Mouse (Mus musculus): ENCODE data around the gene Gm6121. TPM values are rescaled to one million over a fixed set of nuclear protein-coding genes. Genes with fewer than 3 reads are reported as not detected.
"Not testable (repeated sequence)": the region's sequence is repeated elsewhere in the genome, so short reads cannot be mapped to it uniquely, and the experiment has no call there.

The Gm6121 gene
- not detected in 2 replicates for polyA plus RNA-seq (2016; fragmentation: Nextera tagmentation; extraction: Ambion mirVana)

DNA sequence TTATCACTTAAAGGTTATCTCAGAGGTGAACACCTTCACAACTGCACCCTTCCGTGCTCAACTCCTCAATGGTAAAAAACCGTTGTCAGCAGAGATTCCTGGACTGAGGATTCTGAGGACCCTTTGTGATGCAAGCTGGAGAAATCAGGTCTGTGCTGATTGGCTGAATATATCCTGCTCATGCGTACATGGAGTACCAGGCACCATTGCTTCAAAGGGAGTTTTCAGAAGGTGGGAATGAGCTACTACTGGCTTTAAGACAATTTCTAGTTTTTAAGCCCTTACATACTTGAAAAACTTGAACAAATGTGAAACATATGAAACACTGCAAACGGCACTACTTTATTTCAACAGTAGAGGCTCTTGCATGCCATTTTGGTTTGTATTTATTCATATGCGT, at the start of gene Gm6121:
Gene Gm6121 (minus strand): TSS at position 101 of the 400 bp plus-strand sequence.
- not testable (repeated sequence) for H3K4me3 ChIP-seq; H3K9me3 ChIP-seq; H3K27me3 ChIP-seq (ENCODE audit: poor library complexity, severe bottlenecking); H3K4me1 ChIP-seq; H3K27ac ChIP-seq; DNase-seq (ENCODE audit: extremely low spot score, low spot score); H3K36me3 ChIP-seq (replicated peaks)
- WGBS, result no CpG with 5 or more reads among the region's 5 CpGs

Other genes with a start within 250 kb of the Gm6121 start
- not detected in 2 replicates for gene Gm14525, start 233.1 kb downstream of the Gm6121 start, polyA plus RNA-seq (2016; fragmentation: Nextera tagmentation; extraction: Ambion mirVana)